Mouse (Mus musculus) hematopoietic stem cell, adult 5-6 weeks (primary cell): ENCODE data around the gene Gipr. TPM values are rescaled to one million over a fixed set of nuclear protein-coding genes. Genes with fewer than 3 reads are reported as not detected.
A peak's percentile ranks its signal among the peaks of the same experiment; 100 is the strongest.

ENCODE experiments used
- ATAC-seq, 2 experiments: fragments of 125-278 bp in 1 of 2; replicated peaks in 1 of 2; 2 replicates each; pipeline ENCODE4 v1.8.0; 2016 to 2017; ENCODE audit warnings: inconsistent platforms in 2 of 2, mild to moderate bottlenecking in 2 of 2, moderate number of reproducible peaks in 2 of 2, low read depth in 1 of 2, moderate TSS enrichment in 1 of 2; ENCODE audit not compliant: low FRiP score in 2 of 2, poor library complexity in 2 of 2, severe bottlenecking in 2 of 2, insufficient read depth in 1 of 2, low TSS enrichment in 1 of 2
- total RNA-seq: library from RNA; stranded (forward); fragments of 172-1452, 232-1000 nt; gene quantifications from 2 replicates; pipeline ENCODE4 v1.2.3, GENCODE M21; 2017

The Gipr gene
- total RNA-seq: not detected in 2 replicates

GRCm38 (mm10) chr7:19165656-19166423, at the start of gene Gipr:
TSS of gene Gipr (minus strand) at chr7:19166127.
- peak; percentile 33 to 38; a peak in 1 of 4 replicates for ATAC-seq

- ATAC-seq: peak; percentile 11 to 28; a peak in 1 of 4 replicates
Measured at GRCm38 (mm10) chr7:19214940-19215339, 49.0 kb upstream of the Gipr start.

GRCm38 (mm10) chr7:19214369-19214768, 48.4 kb upstream of the Gipr start:
- peak in 1 of 2 experiments; percentile 31; a peak in 1 of 4 replicates for ATAC-seq

- no peak for ATAC-seq
Measured at GRCm38 (mm10) chr7:19213385-19213784, 47.5 kb upstream of the Gipr start.

GRCm38 (mm10) chr7:19211996-19212755, 46.2 kb upstream of the Gipr start, which contains the start of gene Gpr4:
TSS of gene Gpr4 (plus strand) at chr7:19212538.
- peak; percentile 29 to 47; a peak in 1 of 4 replicates for ATAC-seq

GRCm38 (mm10) chr7:19211041-19211675, 45.2 kb upstream of the Gipr start:
- no peak for ATAC-seq

GRCm38 (mm10) chr7:19210010-19210409, 44.1 kb upstream of the Gipr start:
- no peak for ATAC-seq

- no peak for ATAC-seq
Measured at GRCm38 (mm10) chr7:19209494-19209893, 43.6 kb upstream of the Gipr start.

- ATAC-seq: no peak
Measured at GRCm38 (mm10) chr7:19208944-19209472, 43.1 kb upstream of the Gipr start.

GRCm38 (mm10) chr7:19208201-19208910, 42.4 kb upstream of the Gipr start:
- no peak for ATAC-seq

GRCm38 (mm10) chr7:19202065-19202850, 36.3 kb upstream of the Gipr start:
- no peak for ATAC-seq

- ATAC-seq: no peak
Measured at GRCm38 (mm10) chr7:19201660-19202059, 35.7 kb upstream of the Gipr start.

GRCm38 (mm10) chr7:19197985-19198384, 32.1 kb upstream of the Gipr start:
- no peak; a peak in 1 of 4 replicates for ATAC-seq

GRCm38 (mm10) chr7:19196676-19197075, 30.7 kb upstream of the Gipr start:
- ATAC-seq: peak in 1 of 2 experiments; percentile 54; a peak in 1 of 4 replicates

- no peak for ATAC-seq
Measured at GRCm38 (mm10) chr7:19194676-19195075, 28.7 kb upstream of the Gipr start.

- no peak for ATAC-seq
Measured at GRCm38 (mm10) chr7:19184758-19185157, 18.8 kb upstream of the Gipr start.
